8 mouse cellular contexts compared by ENCODE assay signal in the genomic region with DNA sequence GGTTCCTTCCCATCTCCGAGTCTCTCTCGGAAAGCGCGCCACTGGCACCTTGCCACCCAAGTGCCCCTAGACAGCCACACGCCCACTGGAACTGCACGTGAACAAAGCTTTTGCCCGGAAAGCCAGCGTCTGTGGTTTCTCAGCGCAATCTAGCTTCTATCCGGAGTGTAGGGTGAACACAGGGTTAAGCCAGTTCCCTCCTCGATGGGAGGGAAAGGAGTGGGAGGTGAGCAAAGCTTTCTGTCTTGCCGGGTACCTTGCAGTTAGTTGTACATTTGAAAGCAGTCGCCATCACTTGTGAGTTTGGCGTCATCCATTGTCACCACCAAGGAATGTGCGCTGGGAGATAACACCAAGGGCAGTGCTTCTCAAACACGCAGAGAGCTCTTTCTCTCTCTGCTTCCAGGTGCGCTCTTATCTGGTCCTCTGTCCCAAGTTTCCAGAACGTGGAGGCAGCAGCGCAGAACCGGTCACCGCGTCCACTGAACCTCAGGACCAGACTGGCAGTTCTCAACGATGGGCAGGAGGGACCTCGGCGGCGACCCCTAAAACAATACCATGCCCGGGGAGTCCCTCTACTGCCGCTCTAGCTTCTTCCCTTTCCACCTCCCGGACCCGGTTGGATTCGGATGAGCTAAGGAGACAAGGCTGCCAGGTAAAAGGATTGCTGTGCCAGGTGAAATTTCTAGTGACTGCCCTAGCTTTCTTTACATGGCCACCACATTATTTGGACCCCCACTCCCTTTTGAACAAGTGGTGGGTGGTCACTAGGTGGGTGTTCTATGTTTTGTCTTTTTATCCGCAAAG. TPM values are rescaled to one million over a fixed set of nuclear protein-coding genes. Genes with fewer than 3 reads are reported as not detected.
DNase-seq lines count a peak whose midpoint lies in the region; ATAC-seq and TF ChIP-seq lines count a peak whose summit lies in the region.
"Had no signal": no experiment of that assay in that cellular context is flagged by ENCODE, and none has a peak within 500 bp of the region (broad histone marks: within the 10 kb centered on the region; RNA-seq: fewer than 3 reads in every experiment).

A gene (plus strand): TSS at position 266 of the 807 bp plus-strand sequence.

- peaks cover 25% of the 10 kb centered on the region for H3K27me3 ChIP-seq in intestine, embryonic 14.5 days (replicated peaks; ENCODE audit: control insufficient read depth, insufficient read depth, low read length)
- peaks cover 6% of the 10 kb centered on the region; the same call in 1 of the 2 replicates for H3K27me3 ChIP-seq in limb, embryonic 13.5 days
- H3K27me3 ChIP-seq in myocyte (ENCODE audit: control insufficient read depth, insufficient read depth, insufficient read length): no peaks in the 10 kb centered on the region

- H3K9ac ChIP-seq in intestine, embryonic 14.5 days (ENCODE audit: low read length): peak within 1 kb of the TSS; percentile 39
- H3K9ac ChIP-seq in limb, embryonic 13.5 days: peak within 1 kb of the TSS; percentile 73

- no peaks in the 10 kb centered on the region for H3K36me3 ChIP-seq in intestine, embryonic 14.5 days (ENCODE audit: control insufficient read depth, insufficient read depth, low read length)
- H3K36me3 ChIP-seq in limb, embryonic 13.5 days: no peaks in the 10 kb centered on the region
- no peaks in the 10 kb centered on the region for H3K36me3 ChIP-seq in myocyte (ENCODE audit: control insufficient read depth, insufficient read depth)

- peak within 1 kb of the TSS; percentile 85 for H3K4me3 ChIP-seq in intestine, embryonic 14.5 days (ENCODE audit: low read depth, low read length)
- H3K4me3 ChIP-seq in limb, embryonic 13.5 days: peak within 1 kb of the TSS; percentile 85
- H3K4me3 ChIP-seq in myocyte: peak within 1 kb of the TSS; percentile 78
- H3K4me3 ChIP-seq: erythroblast, embryonic 14.5 days had no signal

- H3K9me3 ChIP-seq in intestine, embryonic 14.5 days (ENCODE audit: control insufficient read depth, low read length): no peaks in the 10 kb centered on the region
- H3K9me3 ChIP-seq in limb, embryonic 13.5 days: no peaks in the 10 kb centered on the region

- peak within 1 kb of the TSS; percentile 95 for H3K4me2 ChIP-seq in intestine, embryonic 14.5 days (ENCODE audit: low read length)
- peak within 1 kb of the TSS; percentile 86 for H3K4me2 ChIP-seq in limb, embryonic 13.5 days (replicated peaks)
- peak within 1 kb of the TSS; percentile 94 for H3K4me2 ChIP-seq in myocyte (ENCODE audit: low read depth)

- H3ac ChIP-seq in myocyte (ENCODE audit: control insufficient read depth, insufficient read length): no peak within 1 kb of the TSS

- no peak for ATAC-seq in intestine, embryonic 14.5 days (replicated peaks; ENCODE audit: low FRiP score, low TSS enrichment, low read depth)
- ATAC-seq in limb, embryonic 13.5 days (ENCODE audit: low FRiP score, low read depth): no peak

- peaks cover 15% of the 10 kb centered on the region for H3K79me2 ChIP-seq in myocyte (ENCODE audit: control insufficient read depth, insufficient read depth)

- no peak within 1 kb of the TSS for H3K27ac ChIP-seq in intestine, embryonic 14.5 days (ENCODE audit: low read depth)
- H3K27ac ChIP-seq in limb, embryonic 13.5 days: peak within 1 kb of the TSS; percentile 65; the same call in 1 of the 2 replicates

- H3K4me1 ChIP-seq in intestine, embryonic 14.5 days (replicated peaks; ENCODE audit: control insufficient read depth, insufficient read depth, low read length): peaks cover 11% of the 10 kb centered on the region; the same call in 1 of the 2 replicates
- H3K4me1 ChIP-seq in limb, embryonic 13.5 days: peaks cover 25% of the 10 kb centered on the region

- WGBS in intestine, embryonic 14.5 days: 1% methylated on average over 32 of the region's 32 CpGs
- under 1% methylated on average over 32 of the region's 32 CpGs for WGBS in limb, embryonic 13.5 days

- DNase-seq in Muller cell, postnatal 12 days (ENCODE audit: inconsistent ontology term): peak; percentile 67
- no peak for DNase-seq in adrenal gland, postnatal 4 days (ENCODE audit: low spot score in 2 of 2)
- DNase-seq in frontal cortex, postnatal 25 days (ENCODE audit: low spot score in 2 of 2): peak; percentile 36 to 41
- DNase-seq in intestine, embryonic 14.5 days (ENCODE audit: low spot score): peak; percentile 65
- no peak for DNase-seq in spleen, adult 12 weeks (ENCODE audit: low spot score)

- no peak for TF ChIP-seq POLR2A in myocyte (IDR thresholded peaks at IDR 0.05; ENCODE audit: insufficient read length, low read depth)

TF ChIP-seq in myocyte, 11 proteins besides CTCF, POLR2A, EP300 and RAD21:
- TF ChIP-seq CEBPB (IDR thresholded peaks at IDR 0.05; ENCODE audit: insufficient read depth, poor library complexity, severe bottlenecking) (no peak), USF1 (IDR thresholded peaks at IDR 0.05; ENCODE audit: low read depth) (no peak), MYOG (IDR thresholded peaks at IDR 0.05; ENCODE audit: control insufficient read depth in 1 of 3, insufficient read depth in 1 of 3, insufficient read length in 2 of 3, low read depth in 2 of 3) (no peak), MAX (IDR thresholded peaks at IDR 0.05; ENCODE audit: low read depth) (no peak), TCF12 (IDR thresholded peaks at IDR 0.05; ENCODE audit: insufficient read depth, poor library complexity, severe bottlenecking) (no peak), TCF3 (IDR thresholded peaks at IDR 0.05; ENCODE audit: insufficient read length, low read depth) (no peak), REST (IDR thresholded peaks at IDR 0.05; ENCODE audit: insufficient read depth, insufficient read length) (no peak), SRF (IDR thresholded peaks at IDR 0.05; ENCODE audit: control insufficient read depth, insufficient read length, low read depth) (no peak), E2F4 (IDR thresholded peaks at IDR 0.05; ENCODE audit: insufficient read depth) (no peak), POLR2AphosphoS2 (IDR thresholded peaks at IDR 0.05; ENCODE audit: insufficient read length, low read depth) (no peak), MYOD1 (IDR thresholded peaks at IDR 0.05; ENCODE audit: control insufficient read depth in 1 of 3, insufficient read length in 2 of 3, low read depth in 2 of 3) (no peak)

RNA-seq across cellular contexts. Expression of the gene that starts here (rescaled TPM):
- 10 to 100 TPM; 19.6 to 23.4 TPM for total RNA-seq in adrenal gland, postnatal 4 days (2021)
- 17.8 and 22.1 TPM in 2 replicates for polyA plus RNA-seq in intestine, embryonic 14.5 days (2014; fragmentation: Nextera tagmentation; extraction: Ambion mirVana)
- 53.7 and 59.8 TPM in 2 replicates for polyA plus RNA-seq in limb, embryonic 13.5 days (2015; fragmentation: Nextera tagmentation; extraction: Ambion mirVana)
- polyA plus RNA-seq in myocyte (2012; fragmentation: generic; extraction: Trizol): 6.9 TPM

Comparison
In these comparisons a context has a peak if more than half of its experiments do, and no peak if none do; other contexts are left out.
1. DNase-seq: peak in Muller cell, postnatal 12 days (single experiment), frontal cortex, postnatal 25 days (2 of 2) and intestine, embryonic 14.5 days (single experiment); none in adrenal gland, postnatal 4 days (0 of 2) and spleen, adult 12 weeks (single experiment).
2. Peak in every context shown above with its lines, with median percentiles within 50 percentile points of each other: H3K4me2 ChIP-seq and H3K4me3 ChIP-seq.